Mouse (Mus musculus) heart, adult 2 months (tissue): ENCODE measurements around the gene Arhgef10l. TPM values are rescaled to one million over a fixed set of nuclear protein-coding genes. Genes with fewer than 3 reads are reported as not detected.

Experiments
- DNase-seq, 2 experiments: peaks; one replicate each; pipeline ENCODE4 v3.0.0; 2021
- H3K27ac ChIP-seq: fragments of 200-600 bp; 2 replicates; pipeline ENCODE4 v1.8.1; 2022
- H3K27me3 ChIP-seq: fragments of 200-500 bp; 2 replicates; pipeline ENCODE4 v1.6.1; 2012; ENCODE audit warnings: mild to moderate bottlenecking, low read length, inconsistent platforms, mixed read lengths; ENCODE audit not compliant: control insufficient read depth, insufficient read depth
- H3K36me3 ChIP-seq: fragments of 200-500 bp; 2 replicates; pipeline ENCODE4 v1.6.1; 2012; ENCODE audit warnings: low read length, inconsistent platforms; ENCODE audit not compliant: control insufficient read depth, insufficient read depth
- H3K4me1 ChIP-seq: fragments of 200-500 bp; 2 replicates; pipeline ENCODE4 v1.6.1; 2011; ENCODE audit warnings: low read length; ENCODE audit not compliant: control insufficient read depth, insufficient read depth
- H3K4me3 ChIP-seq: fragments of 200-600 bp; 2 replicates; pipeline ENCODE4 v1.8.1; 2022
- H3K79me2 ChIP-seq: fragments of 200-500 bp; replicated peaks from 2 replicates; pipeline ENCODE4 v1.6.1; 2012; ENCODE audit warnings: mild to moderate bottlenecking, inconsistent platforms, low read length, moderate library complexity, mixed read lengths; ENCODE audit not compliant: control insufficient read depth, insufficient read depth
- H3K9ac ChIP-seq: fragments of 200-500 bp; 2 replicates; pipeline ENCODE4 v1.6.1; 2012; ENCODE audit warnings: low read depth, mild to moderate bottlenecking, control low read depth, inconsistent platforms, low read length, mixed read lengths
- CTCF ChIP-seq: fragments of 200-600 bp; IDR thresholded peaks from 2 replicates; pipeline ENCODE4 v1.8.1; 2022; ENCODE audit warnings: antibody characterized with exemption, mild to moderate bottlenecking, moderate library complexity
- EP300 ChIP-seq: fragments of 200-500 bp; IDR thresholded peaks from 2 replicates; pipeline ENCODE4 v1.6.1; 2011; ENCODE audit warnings: low read depth, low read length, control low read depth; ENCODE audit not compliant: insufficient read depth
- POLR2A ChIP-seq: fragments of 200-500 bp; IDR thresholded peaks from 2 replicates; pipeline ENCODE4 v1.6.1; 2011; ENCODE audit warnings: mild to moderate bottlenecking, low read depth, low read length, control low read depth; ENCODE audit not compliant: insufficient read depth
- whole genome bisulfite sequencing: fragments of 180-500 bp; shearing (Covaris S2); methylation state at CpG from one replicate; pipeline ENCODE4 v1.1.7; 2018; 5-methylcytosine and 5-hydroxymethylcytosine counted together
- intact Hi-C: fragments of 180-260 bp; cut with DNase I; formaldehyde crosslinking; loops from one replicate; pipeline ENCODE4 v1.15.1; 2025
- polyA plus RNA-seq: library from polyadenylated mRNA; depleted of rRNA; stranded (reverse); fragments of >200 nt; gene quantifications from 2 replicates; pipeline ENCODE4 v1.2.3, GENCODE M21; 2012
- total RNA-seq, 2 experiments: library from RNA; stranded (reverse); gene quantifications; 2 replicates each; pipeline ENCODE4 v1.2.3; 2021

The Arhgef10l gene
- total and polyA plus RNA-seq, 3 experiments = 54.7 to 74.4 (median 61.0) TPM

- no peaks in the 10 kb centered on the region for H3K79me2 ChIP-seq
- no peak overlapping the region for H3K9ac ChIP-seq
- H3K4me3 ChIP-seq = no peak overlapping the region
- H3K27ac ChIP-seq = no peak overlapping the region
- no peaks in the 10 kb centered on the region for H3K27me3 ChIP-seq
- TF ChIP-seq EP300 (no peak), POLR2A (no peak), CTCF (no peak)
- no peak for DNase-seq
- intact Hi-C loops = no loop called here
- 72% methylated on average over 16 of the region's 16 CpGs for WGBS
- no peaks in the 10 kb centered on the region for H3K36me3 ChIP-seq
- no peaks in the 10 kb centered on the region for H3K4me1 ChIP-seq
Observed at GRCm38 (mm10) chr4:140689873-140690655, 24.3 kb upstream of the Arhgef10l start.

DNA sequence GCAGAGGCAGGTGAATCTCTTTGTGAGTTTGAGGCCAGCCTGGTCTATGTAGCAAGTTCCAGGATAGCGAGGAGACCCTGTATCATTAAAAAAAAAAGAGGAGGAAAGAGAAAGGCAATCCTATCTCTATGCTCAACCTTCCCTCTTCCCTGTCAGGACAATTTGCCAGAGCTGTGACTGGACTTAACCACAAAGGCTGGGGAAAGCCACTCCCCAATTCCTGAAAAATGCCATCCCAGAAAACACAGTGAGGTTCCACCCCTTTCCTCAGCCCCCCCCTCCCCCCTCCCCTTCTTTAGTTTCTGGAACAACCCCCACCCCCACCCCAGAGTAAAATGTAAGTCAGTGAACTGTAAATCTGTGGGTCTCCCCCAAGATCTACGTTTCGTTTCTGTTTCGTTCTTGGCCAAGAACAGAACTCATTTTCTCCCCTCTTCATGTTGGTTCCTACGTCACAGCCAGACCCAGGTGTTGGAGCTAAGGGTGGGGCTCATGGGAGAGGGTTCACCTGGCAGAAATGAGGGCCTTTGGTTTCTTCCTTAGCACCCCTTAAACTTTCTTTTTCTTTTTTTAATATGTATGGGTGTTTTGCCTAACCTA lies 23.1 kb upstream of the Arhgef10l start:
- TF ChIP-seq CTCF = no peak
- no peak for TF ChIP-seq EP300
- intact Hi-C loops = no loop called here

GRCm38 (mm10) chr4:140688044-140688825 lies 22.4 kb upstream of the Arhgef10l start:
- Histone ChIP-seq H3K79me2 (no peaks in the 10 kb centered on the region), H3K4me1 (peaks cover 2% of the 10 kb centered on the region; the same call in 1 of the 2 replicates), H3K27ac (no peak overlapping the region), H3K27me3 (no peaks in the 10 kb centered on the region), H3K9ac (no peak overlapping the region), H3K36me3 (no peaks in the 10 kb centered on the region), H3K4me3 (no peak overlapping the region)
- WGBS = 50% methylated on average over 12 of the region's 12 CpGs
- DNase-seq = no peak
- TF ChIP-seq CTCF = no peak
- no peak for TF ChIP-seq EP300
- intact Hi-C loops = no loop called here

More for the DNA sequence above, 23.1 kb upstream of the Arhgef10l start:
- Histone ChIP-seq H3K79me2 (no peaks in the 10 kb centered on the region), H3K4me1 (no peaks in the 10 kb centered on the region; the same call in 1 of the 2 replicates), H3K27me3 (no peaks in the 10 kb centered on the region), H3K27ac (no peak overlapping the region), H3K9ac (no peak overlapping the region), H3K4me3 (no peak overlapping the region), H3K36me3 (no peaks in the 10 kb centered on the region)
- no peak for DNase-seq
- 86% methylated on average over 5 of the region's 5 CpGs for WGBS

- WGBS = 43% methylated on average over 6 of the region's 6 CpGs
- no peaks in the 10 kb centered on the region for H3K36me3 ChIP-seq
- peaks cover 2% of the 10 kb centered on the region; the same call in 1 of the 2 replicates for H3K4me1 ChIP-seq
- no peaks in the 10 kb centered on the region for H3K79me2 ChIP-seq
- intact Hi-C loops = loop anchor here (1.0 to 5.0 kb wide), 2 partner anchors 28 to 583 kb away; no protein-coding TSS in a partner anchor
- no peak overlapping the region; the same call in 1 of the 2 replicates for H3K4me3 ChIP-seq
- no peak for TF ChIP-seq POLR2A
- TF ChIP-seq CTCF = peak; percentile 57
- DNase-seq = no peak
- no peak overlapping the region for H3K9ac ChIP-seq
- peak overlapping the region; percentile 51 for H3K27ac ChIP-seq
- H3K27me3 ChIP-seq = no peaks in the 10 kb centered on the region
Observed at GRCm38 (mm10) chr4:140684881-140685303, 19.1 kb upstream of the Arhgef10l start.

DNA sequence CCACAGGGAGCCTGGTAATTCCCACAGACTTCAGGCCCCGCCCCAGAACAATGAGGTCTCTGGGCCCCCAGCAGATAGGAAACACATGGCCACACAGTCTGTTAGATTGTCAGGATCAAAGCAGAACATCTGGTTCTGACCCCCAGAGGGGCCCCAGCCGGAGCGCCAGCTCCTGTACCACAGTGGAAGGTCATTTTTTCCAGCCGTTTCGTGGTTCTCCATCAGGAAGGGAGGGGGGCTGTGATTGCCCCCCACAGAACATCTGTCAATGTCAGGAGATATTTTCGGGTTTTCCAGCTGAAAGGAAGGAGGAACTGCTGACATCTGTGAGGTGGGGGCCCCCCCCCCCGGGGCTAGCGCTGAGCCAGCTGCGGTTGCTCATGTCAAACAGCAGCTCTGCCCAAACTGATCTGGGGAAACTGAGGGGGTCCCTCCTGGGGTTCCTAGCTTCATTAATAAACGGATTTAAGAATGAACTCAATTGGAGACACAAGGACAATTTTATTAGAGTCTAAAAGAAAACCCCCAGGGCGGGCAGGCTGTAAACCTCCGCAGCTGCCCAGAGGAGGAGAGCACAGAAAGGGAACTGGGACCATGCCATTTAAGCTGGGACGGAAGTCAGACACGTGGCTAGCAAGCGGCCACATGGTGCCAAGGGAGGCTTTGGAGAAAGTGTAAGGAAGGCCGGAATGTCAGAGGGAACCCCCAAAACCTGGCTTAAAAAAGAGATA lies 18.5 kb upstream of the Arhgef10l start:
- peak overlapping the region; percentile 11; the same call in 1 of the 2 replicates for H3K4me3 ChIP-seq
- no peak overlapping the region for H3K9ac ChIP-seq
- no peak for TF ChIP-seq POLR2A
- no peak for TF ChIP-seq EP300
- no peak for TF ChIP-seq CTCF
- H3K4me1 ChIP-seq = peaks cover 5% of the 10 kb centered on the region
- no peaks in the 10 kb centered on the region for H3K79me2 ChIP-seq
- H3K36me3 ChIP-seq = no peaks in the 10 kb centered on the region
- WGBS = 4% methylated on average over 16 of the region's 16 CpGs
- DNase-seq = peak; percentile 66 to 80
- intact Hi-C loops = loop anchor here (1.0 to 5.0 kb wide), 2 partner anchors 29 to 582 kb away; no protein-coding TSS in a partner anchor
- H3K27me3 ChIP-seq = no peaks in the 10 kb centered on the region
- H3K27ac ChIP-seq = peak overlapping the region; percentile 51
